Mouse (Mus musculus) heart, embryonic 12.5 days (tissue): ENCODE measurements around the gene Acsm2. TPM values are rescaled to one million over a fixed set of nuclear protein-coding genes. Genes with fewer than 3 reads are reported as not detected.

Experiments
- ATAC-seq: fragments of 200-750 bp; cut with Nextera tagmentation; 2 replicates; pipeline ENCODE4 v1.8.0; 2017; ENCODE audit warnings: moderate TSS enrichment, moderate library complexity; ENCODE audit not compliant: insufficient number of reproducible peaks, low FRiP score
- H3K27ac ChIP-seq: fragments of 300-500 bp; sonication (generic); 2 replicates; pipeline ENCODE4 v1.5.1; 2016; ENCODE audit warnings: mild to moderate bottlenecking, moderate library complexity; ENCODE audit not compliant: poor library complexity, severe bottlenecking
- H3K27me3 ChIP-seq: fragments of 300-500 bp; sonication (generic); replicated peaks from 2 replicates; pipeline ENCODE4 v1.6.1; 2016; ENCODE audit warnings: mild to moderate bottlenecking, moderate library complexity
- H3K36me3 ChIP-seq: fragments of 300-500 bp; sonication (generic); 2 replicates; pipeline ENCODE4 v1.6.1; 2016; ENCODE audit warnings: mild to moderate bottlenecking, moderate library complexity
- H3K4me1 ChIP-seq: fragments of 300-500 bp; sonication (generic); replicated peaks from 2 replicates; pipeline ENCODE4 v1.6.1; 2016; ENCODE audit warnings: mild to moderate bottlenecking
- H3K4me2 ChIP-seq: fragments of 300-500 bp; sonication (generic); 2 replicates; pipeline ENCODE4 v1.6.1; 2016; ENCODE audit warnings: mild to moderate bottlenecking, moderate library complexity
- H3K4me3 ChIP-seq: fragments of 300-500 bp; sonication (generic); 2 replicates; pipeline ENCODE4 v1.5.1; 2016; ENCODE audit warnings: mild to moderate bottlenecking
- H3K9ac ChIP-seq: fragments of 300-500 bp; sonication (generic); 2 replicates; pipeline ENCODE4 v1.6.1; 2016; ENCODE audit warnings: mild to moderate bottlenecking, moderate library complexity
- H3K9me3 ChIP-seq: fragments of 300-500 bp; sonication (generic); replicated peaks from 2 replicates; pipeline ENCODE4 v1.6.1; 2016; ENCODE audit warnings: mild to moderate bottlenecking, moderate library complexity
- WGBS: fragments of 180-500 bp; shearing (Covaris S2); methylation state at CpG from one replicate; pipeline ENCODE4 v1.1.7; 2016; 5-methylcytosine and 5-hydroxymethylcytosine counted together
- polyA plus RNA-seq: library from polyadenylated mRNA; unstranded; fragments of >200 nt; fragmentation: Nextera tagmentation; extraction: Ambion mirVana; gene quantifications from 2 replicates; pipeline ENCODE4 v1.2.1, GENCODE M21; 2016

The Acsm2 gene
- polyA plus RNA-seq, 1 experiment from 2014 or later = not detected

GRCm38 (mm10) chr7:119526486-119526885 lies 27.7 kb upstream of the Acsm2 start:
- Histone ChIP-seq H3K27me3 (peaks cover 3% of the 10 kb centered on the region; the same call in 1 of the 2 replicates), H3K4me1 (no peaks in the 10 kb centered on the region)
- 78% methylated on average over 13 of the region's 13 CpGs for WGBS

GRCm38 (mm10) chr7:119527135-119527534 lies 27.0 kb upstream of the Acsm2 start:
- H3K27ac ChIP-seq = no peak overlapping the region
- H3K9ac ChIP-seq = no peak overlapping the region
- no peak overlapping the region for H3K4me3 ChIP-seq
- peaks cover 3% of the 10 kb centered on the region; the same call in 1 of the 2 replicates for H3K27me3 ChIP-seq
- ATAC-seq = no peak
- H3K36me3 ChIP-seq = no peaks in the 10 kb centered on the region
- no peaks in the 10 kb centered on the region for H3K4me1 ChIP-seq
- WGBS = 84% methylated on average over 1 of the region's 1 CpGs
- no peaks in the 10 kb centered on the region for H3K9me3 ChIP-seq
- no peak overlapping the region for H3K4me2 ChIP-seq

More at GRCm38 (mm10) chr7:119526486-119526885, 27.7 kb upstream of the Acsm2 start:
- no peak for ATAC-seq
- H3K4me2 ChIP-seq = no peak overlapping the region
- H3K27ac ChIP-seq = no peak overlapping the region
- no peak overlapping the region for H3K9ac ChIP-seq
- no peaks in the 10 kb centered on the region for H3K36me3 ChIP-seq
- H3K9me3 ChIP-seq = no peaks in the 10 kb centered on the region
- no peak overlapping the region for H3K4me3 ChIP-seq

GRCm38 (mm10) chr7:119527548-119527947 lies 26.6 kb upstream of the Acsm2 start:
- no peaks in the 10 kb centered on the region for H3K9me3 ChIP-seq
- peaks cover 3% of the 10 kb centered on the region; the same call in 1 of the 2 replicates for H3K27me3 ChIP-seq
- H3K4me2 ChIP-seq = no peak overlapping the region
- no peak overlapping the region for H3K9ac ChIP-seq
- no peak overlapping the region for H3K27ac ChIP-seq
- H3K4me3 ChIP-seq = no peak overlapping the region
- no peaks in the 10 kb centered on the region for H3K4me1 ChIP-seq
- no peaks in the 10 kb centered on the region for H3K36me3 ChIP-seq
- ATAC-seq = no peak
- 59% methylated on average over 2 of the region's 2 CpGs for WGBS

DNA sequence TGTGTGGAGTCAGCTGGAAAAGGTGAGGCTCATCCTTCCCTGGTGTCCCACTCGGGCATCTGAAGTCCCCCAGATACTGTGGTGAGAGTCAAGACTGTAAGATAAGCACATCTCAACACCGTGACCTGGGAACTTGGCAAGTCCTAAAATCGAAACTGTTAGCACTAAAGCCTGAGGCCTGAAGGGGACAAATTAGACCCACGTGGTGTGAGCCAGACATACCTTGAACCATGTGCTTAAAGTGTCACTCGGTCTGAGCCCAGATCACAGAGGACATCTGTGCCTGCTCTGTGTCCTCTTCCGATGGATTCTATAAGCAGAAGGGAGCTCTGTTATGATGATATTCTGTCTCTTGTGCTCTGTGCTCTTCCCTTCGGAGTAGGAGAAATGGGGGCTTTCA lies 25.5 kb upstream of the Acsm2 start:
- H3K4me1 ChIP-seq = no peaks in the 10 kb centered on the region
- H3K9ac ChIP-seq = no peak overlapping the region
- peaks cover 3% of the 10 kb centered on the region; the same call in 1 of the 2 replicates for H3K27me3 ChIP-seq
- H3K9me3 ChIP-seq = no peaks in the 10 kb centered on the region
- no peak for ATAC-seq
- H3K4me3 ChIP-seq = no peak overlapping the region
- no peak overlapping the region for H3K27ac ChIP-seq
- H3K4me2 ChIP-seq = no peak overlapping the region
- WGBS = 63% methylated on average over 7 of the region's 7 CpGs
- no peaks in the 10 kb centered on the region for H3K36me3 ChIP-seq

DNA sequence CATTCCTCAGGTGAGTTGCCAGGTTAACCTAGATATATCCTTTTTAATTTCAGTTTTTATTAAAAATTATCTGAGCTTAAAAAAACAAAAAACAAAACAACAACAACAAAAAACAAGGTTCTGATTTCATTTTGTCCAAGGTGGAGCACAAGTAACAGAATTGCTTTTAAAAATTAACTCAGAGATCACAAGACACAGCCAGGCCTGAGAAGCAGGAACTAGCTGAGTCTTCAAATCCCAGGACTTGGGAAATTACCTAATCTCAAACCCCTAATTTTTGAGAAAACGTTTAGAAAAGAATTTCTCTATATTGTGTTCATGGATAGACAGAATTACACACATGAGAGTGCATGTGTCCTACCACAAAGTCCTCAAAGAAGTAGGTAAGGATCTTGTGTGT lies 21.2 kb upstream of the Acsm2 start:
- WGBS = 36% methylated on average over 1 of the region's 1 CpGs
- H3K27me3 ChIP-seq = 0 out of 2 replicates have a peak, but pooled peaks cover 3% of the 10 kb centered on the region
- no peak overlapping the region for H3K27ac ChIP-seq
- H3K4me1 ChIP-seq = no peaks in the 10 kb centered on the region
- no peaks in the 10 kb centered on the region for H3K9me3 ChIP-seq
- no peak overlapping the region for H3K9ac ChIP-seq
- no peak overlapping the region for H3K4me2 ChIP-seq
- ATAC-seq = no peak
- H3K36me3 ChIP-seq = no peaks in the 10 kb centered on the region
- H3K4me3 ChIP-seq = no peak overlapping the region

DNA sequence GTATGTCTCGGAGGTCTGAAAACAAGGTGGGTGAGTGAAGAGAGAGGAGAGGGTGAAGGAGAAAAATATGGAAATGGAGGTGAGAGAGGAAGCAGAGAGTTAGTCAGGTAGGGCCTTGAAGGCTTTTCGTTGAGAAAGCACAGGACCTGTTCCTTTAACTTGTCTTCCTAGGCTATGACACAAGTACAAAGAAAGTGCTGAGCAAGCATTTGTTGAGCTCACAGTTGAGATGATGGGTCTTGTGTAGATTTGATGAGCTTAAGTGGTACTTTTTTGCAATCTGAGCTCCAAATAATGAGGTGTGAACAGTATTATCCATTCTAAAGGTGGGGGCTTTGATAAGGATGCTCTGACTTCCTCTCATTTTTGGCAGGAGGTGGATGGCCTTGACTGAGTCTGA lies 19.8 kb upstream of the Acsm2 start:
- WGBS = 68% methylated on average over 2 of the region's 2 CpGs
- H3K36me3 ChIP-seq = no peaks in the 10 kb centered on the region
- no peak overlapping the region for H3K4me3 ChIP-seq
- H3K27me3 ChIP-seq = 0 out of 2 replicates have a peak, but pooled peaks cover 3% of the 10 kb centered on the region
- H3K9ac ChIP-seq = no peak overlapping the region
- no peak overlapping the region for H3K27ac ChIP-seq
- no peaks in the 10 kb centered on the region for H3K4me1 ChIP-seq
- ATAC-seq = no peak
- no peak overlapping the region for H3K4me2 ChIP-seq
- H3K9me3 ChIP-seq = no peaks in the 10 kb centered on the region

- H3K9ac ChIP-seq = no peak overlapping the region
- no peak overlapping the region for H3K4me2 ChIP-seq
- no peak overlapping the region for H3K27ac ChIP-seq
- H3K4me1 ChIP-seq = no peaks in the 10 kb centered on the region
- no peak for ATAC-seq
- no peak overlapping the region for H3K4me3 ChIP-seq
- H3K9me3 ChIP-seq = no peaks in the 10 kb centered on the region
- H3K27me3 ChIP-seq = no peaks in the 10 kb centered on the region
- H3K36me3 ChIP-seq = no peaks in the 10 kb centered on the region
- 58% methylated on average over 2 of the region's 2 CpGs for WGBS
Measured at GRCm38 (mm10) chr7:119542445-119542844, 11.7 kb upstream of the Acsm2 start.

DNA sequence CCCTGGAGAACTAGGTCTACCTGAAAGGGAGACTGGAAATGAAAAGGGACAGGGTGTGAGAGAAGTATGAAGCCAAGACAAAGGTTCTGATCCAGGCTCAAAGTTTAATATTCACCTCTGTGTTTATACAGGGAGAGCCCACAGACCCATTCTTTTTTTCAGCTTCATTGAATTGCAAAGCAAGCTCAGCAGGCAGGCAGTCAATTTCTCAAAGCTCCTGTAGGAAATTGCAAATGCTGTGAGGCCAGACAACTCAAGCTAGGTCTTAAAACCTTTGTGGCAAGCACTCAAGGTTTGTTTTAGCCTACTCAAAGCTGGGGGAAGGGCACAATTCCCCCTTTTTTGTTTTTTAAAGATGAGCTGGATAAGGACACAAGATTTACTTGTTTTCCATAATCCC lies 8.6 kb upstream of the Acsm2 start:
- no peaks in the 10 kb centered on the region for H3K4me1 ChIP-seq
- ATAC-seq = no peak
- H3K9me3 ChIP-seq = no peaks in the 10 kb centered on the region
- no peaks in the 10 kb centered on the region for H3K27me3 ChIP-seq
- no peaks in the 10 kb centered on the region for H3K36me3 ChIP-seq
- H3K9ac ChIP-seq = no peak overlapping the region
- no peak overlapping the region for H3K4me3 ChIP-seq
- no peak overlapping the region for H3K27ac ChIP-seq
- no peak overlapping the region for H3K4me2 ChIP-seq

DNA sequence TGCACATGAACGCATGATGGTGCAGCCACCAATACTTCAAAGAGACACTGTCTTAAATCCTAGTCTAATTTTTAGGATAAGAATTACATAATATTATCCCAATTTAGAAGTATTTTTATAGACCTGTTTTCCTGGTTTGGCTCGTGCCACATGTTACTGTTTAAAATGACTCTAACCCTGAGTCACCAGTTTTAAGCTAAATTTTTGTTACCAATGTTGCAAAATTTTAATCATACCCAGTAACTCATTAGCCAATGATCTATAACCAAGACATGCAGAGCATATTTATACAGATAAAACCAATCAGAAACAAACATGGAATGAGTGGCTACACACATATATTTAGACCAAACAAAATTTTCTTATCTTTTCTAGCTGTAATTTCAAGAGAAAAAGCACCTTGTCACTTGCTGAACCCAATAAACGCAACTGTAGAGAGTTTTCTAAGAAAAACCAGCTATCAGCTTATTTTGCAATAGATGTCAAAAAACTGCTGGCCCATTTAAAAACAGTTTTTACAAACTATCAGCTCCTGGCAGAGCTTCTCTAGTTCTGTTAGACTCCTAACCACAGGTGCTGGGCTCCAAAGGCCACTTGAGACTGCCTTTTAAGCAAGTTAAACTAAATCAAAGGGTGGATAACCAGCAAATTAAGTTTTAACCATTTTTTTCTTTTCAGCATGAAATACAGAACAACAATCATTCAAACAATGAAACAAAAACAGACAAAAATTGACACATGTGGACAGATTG lies 3.5 kb upstream of the Acsm2 start:
- Histone ChIP-seq H3K9me3 (no peaks in the 10 kb centered on the region), H3K4me3 (no peak overlapping the region), H3K4me1 (no peaks in the 10 kb centered on the region), H3K36me3 (no peaks in the 10 kb centered on the region), H3K4me2 (no peak overlapping the region), H3K27me3 (no peaks in the 10 kb centered on the region), H3K27ac (no peak overlapping the region), H3K9ac (no peak overlapping the region)
- WGBS = 73% methylated on average over 3 of the region's 3 CpGs
- ATAC-seq = no peak

DNA sequence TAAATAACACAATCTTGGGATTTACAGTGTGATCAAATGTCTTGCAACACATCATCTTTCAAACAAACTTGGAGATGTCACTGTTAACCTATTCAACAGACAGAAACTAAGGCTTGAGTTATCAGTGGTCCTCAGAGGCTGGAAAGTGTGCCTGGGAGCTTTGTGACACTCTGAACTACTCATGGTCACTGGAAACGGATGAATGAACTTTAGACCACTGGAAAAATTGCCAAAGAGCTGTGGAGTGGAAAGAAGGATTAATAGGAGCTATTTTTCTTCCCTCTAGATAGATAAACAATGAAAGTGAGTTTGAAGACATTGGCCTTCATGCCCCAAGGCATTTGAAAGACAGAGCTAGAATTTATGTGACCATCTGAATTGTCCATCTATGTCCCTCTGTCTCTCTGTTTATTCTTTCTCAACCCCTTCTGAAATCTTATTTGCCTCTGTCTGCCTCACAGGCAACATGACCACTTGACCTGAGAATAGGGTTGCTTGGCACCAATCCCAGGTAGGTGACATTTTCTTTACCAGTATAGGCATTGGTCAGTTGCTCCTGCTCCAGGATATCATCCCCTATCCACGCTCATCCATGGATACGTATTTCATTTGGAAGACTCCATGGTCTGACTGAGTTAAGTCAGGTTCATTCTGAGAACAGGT lies 5.8 kb downstream of the Acsm2 start:
- whole genome bisulfite sequencing = 77% methylated on average over 3 of the region's 3 CpGs
- Histone ChIP-seq H3K36me3 (no peaks in the 10 kb centered on the region), H3K4me2 (no peak overlapping the region), H3K9ac (no peak overlapping the region), H3K9me3 (no peaks in the 10 kb centered on the region), H3K27ac (no peak overlapping the region), H3K27me3 (no peaks in the 10 kb centered on the region), H3K4me3 (no peak overlapping the region), H3K4me1 (no peaks in the 10 kb centered on the region)
- no peak for ATAC-seq

GRCm38 (mm10) chr7:119560452-119560835 lies 6.3 kb downstream of the Acsm2 start:
- H3K27ac ChIP-seq = no peak overlapping the region
- WGBS = 79% methylated on average over 3 of the region's 3 CpGs
- H3K4me1 ChIP-seq = no peaks in the 10 kb centered on the region
- H3K9ac ChIP-seq = no peak overlapping the region
- H3K4me2 ChIP-seq = no peak overlapping the region
- H3K36me3 ChIP-seq = no peaks in the 10 kb centered on the region
- H3K4me3 ChIP-seq = no peak overlapping the region
- ATAC-seq = no peak
- H3K27me3 ChIP-seq = no peaks in the 10 kb centered on the region
- H3K9me3 ChIP-seq = no peaks in the 10 kb centered on the region
